Mouse (Mus musculus) liver, embryonic 15.5 days (tissue): Measurements from ENCODE around the gene Slc25a41. TPM values are rescaled to one million over a fixed set of nuclear protein-coding genes. Genes with fewer than 3 reads are reported as not detected.

Source experiments
- ATAC-seq: fragments of 200-750 bp; cut with Nextera tagmentation; 2 replicates; pipeline ENCODE4 v1.8.0; 2017; ENCODE audit warnings: moderate number of reproducible peaks, mild to moderate bottlenecking, moderate library complexity; ENCODE audit not compliant: insufficient read depth
- H3K27ac ChIP-seq: fragments of 300-500 bp; sonication (generic); replicated peaks from 2 replicates; pipeline ENCODE4 v1.5.1; 2015; ENCODE audit warnings: mild to moderate bottlenecking, inconsistent platforms
- H3K27me3 ChIP-seq: fragments of 300-500 bp; sonication (generic); 2 replicates; pipeline ENCODE4 v1.6.1; 2015; ENCODE audit warnings: mild to moderate bottlenecking, inconsistent platforms
- H3K36me3 ChIP-seq: fragments of 300-500 bp; sonication (generic); replicated peaks from 2 replicates; pipeline ENCODE4 v1.6.1; 2015; ENCODE audit warnings: moderate library complexity, mild to moderate bottlenecking, inconsistent platforms
- H3K4me1 ChIP-seq: fragments of 300-500 bp; sonication (generic); replicated peaks from 2 replicates; pipeline ENCODE4 v1.6.1; 2015; ENCODE audit warnings: inconsistent platforms
- H3K4me2 ChIP-seq: fragments of 300-500 bp; sonication (generic); 2 replicates; pipeline ENCODE4 v1.6.1; 2015; ENCODE audit warnings: moderate library complexity, mild to moderate bottlenecking, inconsistent platforms
- H3K4me3 ChIP-seq: fragments of 300-500 bp; sonication (generic); replicated peaks from 2 replicates; pipeline ENCODE4 v1.5.1; 2015; ENCODE audit warnings: mild to moderate bottlenecking, inconsistent platforms
- H3K9ac ChIP-seq: fragments of 300-500 bp; sonication (generic); 2 replicates; pipeline ENCODE4 v1.6.1; 2015; ENCODE audit warnings: moderate library complexity, mild to moderate bottlenecking, inconsistent platforms
- H3K9me3 ChIP-seq: fragments of 300-500 bp; sonication (generic); replicated peaks from 2 replicates; pipeline ENCODE4 v1.6.1; 2016; ENCODE audit warnings: inconsistent platforms
- WGBS: fragments of 180-500 bp; shearing (Covaris S2); methylation state at CpG from one replicate; pipeline ENCODE4 v1.1.7; 2015; ENCODE audit warnings: mixed read lengths; ENCODE audit not compliant: insufficient replicate concordance; 5-methylcytosine and 5-hydroxymethylcytosine counted together
- polyA plus RNA-seq: library from polyadenylated mRNA; unstranded; fragments of >200 nt; fragmentation: Nextera tagmentation; extraction: Ambion mirVana; gene quantifications from 2 replicates; pipeline ENCODE4 v1.2.1, GENCODE M21; 2015

Gene Slc25a41
- polyA plus RNA-seq, 1 experiment from 2014 or later: not detected

DNA sequence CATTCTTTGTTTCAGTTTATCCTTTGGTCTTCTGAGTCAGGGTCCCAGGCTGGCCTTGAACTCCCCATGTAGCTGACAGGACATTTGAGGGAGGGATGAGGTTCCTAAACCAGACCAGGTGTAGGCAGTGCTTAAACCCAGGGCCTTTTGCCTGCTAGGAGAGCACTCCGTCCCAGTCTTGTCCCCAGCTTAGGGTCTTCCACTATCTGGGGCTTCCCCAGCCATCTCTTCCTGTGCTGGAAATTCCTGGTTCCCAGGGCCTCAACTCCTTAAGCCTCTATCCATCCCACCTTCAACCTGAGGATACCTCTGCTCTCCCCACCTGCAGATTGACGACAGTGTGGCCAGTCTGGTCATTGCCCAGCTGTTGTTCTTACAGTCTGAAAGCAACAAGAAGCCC lies 50.5 kb downstream of the Slc25a41 start:
- WGBS: 58% methylated on average over 2 of the region's 2 CpGs

GRCm38 (mm10) chr17:56990115-56990746 lies 51.2 kb downstream of the Slc25a41 start, which contains the start of gene Clpp:
TSS of gene Clpp (plus strand) at chr17:56990305.
- under 1% methylated on average over 52 of the region's 52 CpGs for WGBS
- peak; percentile 96 for ATAC-seq
- peak within 1 kb of the TSS; percentile 69 for H3K27ac ChIP-seq
- H3K9me3 ChIP-seq: no peaks in the 10 kb centered on the region
- peak within 1 kb of the TSS; percentile 88 for H3K4me2 ChIP-seq
- H3K9ac ChIP-seq: peak within 1 kb of the TSS; percentile 71
- peaks cover 36% of the 10 kb centered on the region for H3K36me3 ChIP-seq
- peaks cover 24% of the 10 kb centered on the region for H3K4me1 ChIP-seq
- no peaks in the 10 kb centered on the region for H3K27me3 ChIP-seq
- peak within 1 kb of the TSS; percentile 77 for H3K4me3 ChIP-seq

More for the DNA sequence above, 50.5 kb downstream of the Slc25a41 start:
- H3K4me3 ChIP-seq: peak overlapping the region; percentile 77
- H3K9ac ChIP-seq: peak overlapping the region; percentile 71
- no peaks in the 10 kb centered on the region for H3K9me3 ChIP-seq
- no peak for ATAC-seq
- H3K27me3 ChIP-seq: no peaks in the 10 kb centered on the region
- H3K36me3 ChIP-seq: peaks cover 44% of the 10 kb centered on the region
- H3K4me1 ChIP-seq: peaks cover 24% of the 10 kb centered on the region
- H3K27ac ChIP-seq: no peak overlapping the region
- peak overlapping the region; percentile 88 for H3K4me2 ChIP-seq

GRCm38 (mm10) chr17:56989467-56990114 lies 51.9 kb downstream of the Slc25a41 start:
- Histone ChIP-seq H3K4me1 (peaks cover 24% of the 10 kb centered on the region), H3K4me3 (peak overlapping the region; percentile 77), H3K36me3 (peaks cover 30% of the 10 kb centered on the region), H3K4me2 (peak overlapping the region; percentile 88), H3K9me3 (no peaks in the 10 kb centered on the region), H3K27me3 (no peaks in the 10 kb centered on the region), H3K27ac (peak overlapping the region; percentile 69), H3K9ac (peak overlapping the region; percentile 59)
- ATAC-seq: peak; percentile 83
- WGBS: 2% methylated on average over 25 of the region's 25 CpGs

DNA sequence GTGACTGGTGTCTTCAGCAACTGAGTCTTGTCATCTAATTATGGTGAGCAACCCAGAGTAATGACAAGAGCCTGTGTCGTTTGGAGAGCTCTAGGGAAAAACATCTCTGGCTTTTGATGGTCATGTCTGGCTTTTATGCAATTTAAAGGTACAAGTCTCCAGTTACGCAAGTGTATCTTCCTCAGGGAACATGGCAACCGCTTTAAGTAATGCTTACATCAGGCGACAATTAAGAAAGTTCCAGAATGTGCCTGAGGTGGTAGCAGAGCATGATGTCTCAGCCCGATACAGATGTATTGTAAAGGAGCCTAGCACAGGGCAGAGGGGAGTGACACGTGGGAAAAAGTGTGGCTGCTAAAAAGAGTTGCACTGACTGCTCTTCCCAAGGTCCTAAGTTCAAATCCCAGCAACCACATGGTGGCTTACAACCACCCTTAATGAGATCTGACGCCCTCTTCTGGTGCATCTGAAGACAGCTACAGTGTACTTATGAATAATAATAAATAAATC lies 52.5 kb downstream of the Slc25a41 start:
- Histone ChIP-seq H3K36me3 (peaks cover 24% of the 10 kb centered on the region), H3K9ac (peak overlapping the region; percentile 59; the same call in 1 of the 2 replicates), H3K4me1 (peaks cover 24% of the 10 kb centered on the region), H3K4me3 (peak overlapping the region; percentile 77), H3K27me3 (no peaks in the 10 kb centered on the region), H3K9me3 (no peaks in the 10 kb centered on the region), H3K27ac (0 out of 2 replicates have a peak overlapping the region, but pooled peaks have one; percentile 69), H3K4me2 (peak overlapping the region; percentile 88)
- no peak for ATAC-seq
- whole genome bisulfite sequencing: 63% methylated on average over 7 of the region's 7 CpGs

- Histone ChIP-seq H3K4me1 (peaks cover 24% of the 10 kb centered on the region), H3K36me3 (peaks cover 18% of the 10 kb centered on the region), H3K27me3 (no peaks in the 10 kb centered on the region), H3K9me3 (no peaks in the 10 kb centered on the region), H3K4me2 (no peak overlapping the region), H3K4me3 (no peak overlapping the region), H3K27ac (no peak overlapping the region), H3K9ac (no peak overlapping the region)
- no peak for ATAC-seq
- 70% methylated on average over 7 of the region's 7 CpGs for WGBS
These were observed 53.0 kb downstream of the Slc25a41 start for GRCm38 (mm10) chr17:56988441-56988840.

DNA sequence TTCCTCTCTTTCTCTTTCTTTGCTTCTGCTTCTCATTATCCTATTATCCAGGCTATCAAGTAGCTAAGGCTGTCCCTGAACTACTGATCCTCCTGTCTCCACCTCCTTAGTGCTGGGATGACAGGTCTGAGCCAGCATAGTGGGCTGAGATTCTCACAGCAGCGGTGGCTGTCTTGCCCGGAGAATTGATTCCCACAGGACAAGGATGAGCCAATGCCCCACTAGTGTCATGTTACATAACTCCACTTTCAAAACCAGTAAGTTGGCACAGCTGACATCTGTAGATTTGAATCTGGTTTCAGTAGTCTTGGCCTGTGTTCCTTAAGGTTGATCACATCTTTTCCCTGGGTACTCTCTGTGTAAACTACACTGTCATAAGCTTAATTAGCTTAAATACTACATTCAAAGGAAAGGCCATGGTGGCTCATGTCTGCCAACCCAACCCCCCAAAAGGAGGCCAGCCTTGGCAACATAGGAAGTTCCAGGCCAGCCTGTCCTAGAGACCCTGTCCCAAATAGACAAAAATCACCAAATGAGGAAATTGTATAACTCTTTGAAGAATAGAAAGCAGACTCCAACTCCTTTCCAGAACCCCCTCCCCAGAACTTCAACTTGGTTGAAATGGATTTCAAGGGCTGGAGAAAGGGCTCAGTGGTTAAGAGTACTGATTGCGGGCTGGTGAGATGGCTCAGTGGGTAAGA lies 55.2 kb downstream of the Slc25a41 start:
- WGBS: 73% methylated on average over 3 of the region's 3 CpGs
- Histone ChIP-seq H3K4me1 (peaks cover 16% of the 10 kb centered on the region), H3K4me3 (no peak overlapping the region), H3K36me3 (no peaks in the 10 kb centered on the region), H3K9ac (no peak overlapping the region), H3K9me3 (no peaks in the 10 kb centered on the region), H3K27ac (no peak overlapping the region), H3K4me2 (no peak overlapping the region), H3K27me3 (no peaks in the 10 kb centered on the region)
- ATAC-seq: no peak

GRCm38 (mm10) chr17:56985656-56986055 lies 55.8 kb downstream of the Slc25a41 start:
- no peak overlapping the region for H3K4me3 ChIP-seq
- no peaks in the 10 kb centered on the region for H3K27me3 ChIP-seq
- 60% methylated on average over 3 of the region's 3 CpGs for WGBS
- H3K27ac ChIP-seq: no peak overlapping the region
- no peak overlapping the region for H3K4me2 ChIP-seq
- ATAC-seq: no peak
- H3K9me3 ChIP-seq: no peaks in the 10 kb centered on the region
- no peak overlapping the region for H3K9ac ChIP-seq
- no peaks in the 10 kb centered on the region for H3K36me3 ChIP-seq
- H3K4me1 ChIP-seq: peaks cover 10% of the 10 kb centered on the region; the same call in 1 of the 2 replicates

DNA sequence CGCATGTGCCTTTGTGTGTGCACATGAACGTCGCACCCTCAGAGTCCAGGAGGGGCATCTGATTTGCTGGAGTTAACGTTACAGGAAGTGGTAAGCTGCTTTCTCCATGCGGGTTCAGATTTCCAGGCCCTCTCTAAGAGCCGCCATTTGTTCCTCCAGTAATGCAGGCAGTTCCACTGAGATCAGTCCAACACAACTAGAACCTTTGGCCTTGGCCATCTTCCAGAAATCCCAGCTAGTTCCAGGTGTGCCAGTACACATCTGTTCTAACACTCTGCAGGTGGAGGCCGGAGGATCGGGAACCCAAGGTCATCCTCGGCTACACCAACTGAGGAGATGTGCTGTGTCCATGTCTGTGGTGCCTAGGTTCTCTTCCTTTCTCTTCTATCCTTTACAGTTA lies 56.6 kb downstream of the Slc25a41 start:
- H3K4me1 ChIP-seq: peaks cover 10% of the 10 kb centered on the region; the same call in 1 of the 2 replicates
- no peaks in the 10 kb centered on the region for H3K27me3 ChIP-seq
- no peak overlapping the region for H3K4me2 ChIP-seq
- no peaks in the 10 kb centered on the region for H3K36me3 ChIP-seq
- H3K4me3 ChIP-seq: no peak overlapping the region
- H3K27ac ChIP-seq: no peak overlapping the region
- H3K9me3 ChIP-seq: no peaks in the 10 kb centered on the region
- no peak overlapping the region for H3K9ac ChIP-seq
- ATAC-seq: no peak
- 63% methylated on average over 9 of the region's 9 CpGs for WGBS

Other genes starting within 250 kb of the Slc25a41 start
- 11.9 and 14.6 TPM in 2 replicates for gene Rfx2, start 210.6 kb downstream of the Slc25a41 start, polyA plus RNA-seq
- gene Acsbg2, start 167.2 kb downstream of the Slc25a41 start, polyA plus RNA-seq: not detected in 2 replicates
- gene 1700061G19Rik, start 166.2 kb downstream of the Slc25a41 start, polyA plus RNA-seq: 0.03 and 0.07 TPM in 2 replicates
- gene Mllt1, start 106.2 kb downstream of the Slc25a41 start, polyA plus RNA-seq: 9.0 and 10.2 TPM in 2 replicates
- not detected in 2 replicates for gene Acer1, start 59.5 kb downstream of the Slc25a41 start, polyA plus RNA-seq
- 67.8 and 75.8 TPM in 2 replicates for gene Clpp, start 51.3 kb downstream of the Slc25a41 start, polyA plus RNA-seq
- 15.4 and 17.0 TPM in 2 replicates for gene Alkbh7, start 44.3 kb downstream of the Slc25a41 start, polyA plus RNA-seq
- gene Pspn, start 41.6 kb downstream of the Slc25a41 start, polyA plus RNA-seq: not detected in 2 replicates
- 46.8 and 48.8 TPM in 2 replicates for gene Gtf2f1, start 30.4 kb downstream of the Slc25a41 start, polyA plus RNA-seq
- 0.20 and 0.36 TPM in 2 replicates for gene Gm17949, start 30.2 kb downstream of the Slc25a41 start, polyA plus RNA-seq
- gene Khsrp, start 10.1 kb downstream of the Slc25a41 start, polyA plus RNA-seq: 20.9 and 21.4 TPM in 2 replicates
- 11.1 and 11.2 TPM in 2 replicates for gene Crb3, start 17.5 kb upstream of the Slc25a41 start, polyA plus RNA-seq
- gene Slc25a23, start 18.2 kb upstream of the Slc25a41 start, polyA plus RNA-seq: 4.9 and 7.0 TPM in 2 replicates
- 2.6 and 4.2 TPM in 2 replicates for gene Dennd1c, start 36.9 kb upstream of the Slc25a41 start, polyA plus RNA-seq
- gene Tubb4a, start 46.1 kb upstream of the Slc25a41 start, polyA plus RNA-seq: 0.29 and 0.31 TPM in 2 replicates
- 0.71 and 0.76 TPM in 2 replicates for gene Tnfsf9, start 63.7 kb upstream of the Slc25a41 start, polyA plus RNA-seq
- gene Cd70, start 108.1 kb upstream of the Slc25a41 start, polyA plus RNA-seq: not detected in 2 replicates
- 1.3 and 1.4 TPM in 2 replicates for gene Tnfsf14, start 152.5 kb upstream of the Slc25a41 start, polyA plus RNA-seq
- gene C3, start 186.5 kb upstream of the Slc25a41 start, polyA plus RNA-seq: 369 and 468 TPM in 2 replicates
- 11.9 and 12.0 TPM in 2 replicates for gene Gpr108, start 206.8 kb upstream of the Slc25a41 start, polyA plus RNA-seq
- 8.1 and 9.8 TPM in 2 replicates for gene Trip10, start 207.8 kb upstream of the Slc25a41 start, polyA plus RNA-seq
- gene Vav1, start 237.4 kb upstream of the Slc25a41 start, polyA plus RNA-seq: 13.8 and 14.5 TPM in 2 replicates